Mouse (Mus musculus) liver, embryonic 14.5 days (tissue): ENCODE measurements around the gene Slc12a6.

ENCODE experiments used
- CTCF ChIP-seq: IDR thresholded peaks from 2 replicates; pipeline ENCODE4 v1.5.1; 2016; ENCODE audit warnings: antibody characterized with exemption, low read depth, control low read depth
- EP300 ChIP-seq: IDR thresholded peaks from 2 replicates; pipeline ENCODE4 v1.6.1; 2016; ENCODE audit warnings: antibody characterized with exemption, low read depth

DNA sequence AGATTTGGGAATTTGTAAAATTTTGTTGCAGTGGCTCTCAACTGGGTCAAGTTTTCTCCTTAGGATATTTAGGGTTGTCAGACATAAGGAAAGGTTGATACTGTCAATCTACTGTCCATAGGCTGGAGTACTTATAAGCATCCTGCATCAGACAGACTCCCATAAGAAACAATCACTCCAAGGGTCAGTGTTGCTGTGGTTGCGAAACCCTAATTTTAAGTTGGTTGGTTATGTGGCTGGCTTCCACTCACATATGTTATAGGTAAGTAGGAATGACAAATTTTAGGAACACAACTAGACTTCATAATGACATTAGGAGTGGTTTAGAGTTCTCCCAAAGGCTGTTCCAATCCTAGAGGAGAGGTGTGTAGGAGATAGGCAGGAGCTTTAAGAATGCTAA lies 115.6 kb downstream of the Slc12a6 start:
- TF ChIP-seq EP300 (no peak), CTCF (no peak)
